Mouse (Mus musculus): ENCODE results near the gene Zfp143.

DNA sequence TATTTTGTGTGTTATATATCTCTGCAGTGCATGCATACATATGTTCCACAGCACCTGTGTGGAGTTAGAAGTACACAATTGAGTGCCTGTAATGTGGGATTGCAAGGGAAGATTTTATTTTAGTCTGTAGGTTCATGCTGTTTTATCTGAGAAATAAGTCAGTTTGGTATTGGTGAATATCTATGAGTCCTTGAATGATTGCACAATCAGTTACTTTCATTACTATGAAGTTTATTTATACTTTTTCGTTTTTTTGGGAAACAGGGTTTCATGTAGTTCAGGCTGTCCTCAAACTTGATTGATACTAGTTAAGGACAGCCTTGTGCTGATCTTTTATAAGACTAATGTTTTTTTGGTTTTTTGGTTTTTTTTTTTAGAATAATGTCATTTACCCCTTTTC is 37.5 kb upstream of the Zfp143 start:
- TF ChIP-seq CTCF (IDR thresholded peaks at IDR 0.05; ENCODE audit: insufficient read depth, low read length) (no peak), POLR2A (IDR thresholded peaks at IDR 0.05; ENCODE audit: borderline replicate concordance, extremely low read depth, low read depth, low read length) (no peak)
